Mouse (Mus musculus): Measurements from ENCODE around the gene Icmt.

- TF ChIP-seq POLR2A (IDR thresholded peaks at IDR 0.05; ENCODE audit: extremely low read depth, insufficient read depth, low read length) (no peak), CTCF (IDR thresholded peaks at IDR 0.05; ENCODE audit: extremely low read depth, insufficient read depth, low read length) (no peak)
These were observed 15.2 kb downstream of the Icmt start for GRCm38 (mm10) chr4:152312186-152312585.

Measured in cortical plate, adult 2 months (tissue).